Mouse (Mus musculus) lung, postnatal 25 days (tissue): ENCODE results near the gene Sprr2f.

Source experiments
- DNase-seq: peaks from one replicate; pipeline ENCODE4 v3.0.0; 2022; ENCODE audit warnings: low spot score

Sprr2f gene

DNA sequence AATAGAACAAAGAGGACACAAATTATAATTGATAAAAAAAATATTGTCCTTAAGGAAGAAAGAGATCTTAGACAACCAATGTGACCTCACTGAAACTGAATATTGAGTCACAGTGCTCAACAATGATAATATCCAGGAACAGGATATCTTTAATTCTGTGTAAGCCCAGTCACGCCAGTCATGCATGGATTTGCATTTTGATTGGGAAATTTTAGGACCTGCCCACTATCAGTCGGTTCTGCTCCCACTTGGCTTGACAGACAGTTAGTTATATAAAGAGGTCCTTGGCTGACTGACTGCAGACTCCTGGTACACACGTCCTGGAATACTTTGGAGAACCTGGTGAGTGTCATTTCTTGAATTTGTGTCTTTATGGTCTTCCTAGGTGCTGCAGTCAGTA is at the start of gene Sprr2f:
Sprr2f (plus strand) TSS at position 301 of the 400 bp plus-strand sequence.
- DNase-seq: no peak

DNA sequence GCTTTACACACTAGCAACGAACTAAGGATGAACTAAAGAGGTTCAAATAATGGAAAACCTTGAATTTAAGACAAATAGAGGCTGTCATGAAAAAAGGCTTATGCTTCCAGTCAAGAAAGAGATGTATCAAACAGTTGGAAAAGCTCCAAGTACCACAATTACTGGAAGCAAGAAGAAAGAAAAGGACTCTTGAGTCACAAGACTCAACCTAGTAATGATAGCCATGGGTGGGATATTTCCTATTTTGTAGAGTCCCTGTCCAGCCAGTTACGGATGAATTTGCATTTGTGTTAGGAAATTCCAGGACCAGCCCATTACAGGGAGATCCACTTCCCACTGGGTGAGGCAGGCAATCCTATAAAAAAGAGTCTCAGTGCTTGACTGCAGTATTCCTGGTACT is 48.7 kb upstream of the Sprr2f start, which contains the start of gene Sprr2b:
Sprr2b (plus strand) TSS at position 301 of the 400 bp plus-strand sequence.
- DNase-seq: no peak

DNA sequence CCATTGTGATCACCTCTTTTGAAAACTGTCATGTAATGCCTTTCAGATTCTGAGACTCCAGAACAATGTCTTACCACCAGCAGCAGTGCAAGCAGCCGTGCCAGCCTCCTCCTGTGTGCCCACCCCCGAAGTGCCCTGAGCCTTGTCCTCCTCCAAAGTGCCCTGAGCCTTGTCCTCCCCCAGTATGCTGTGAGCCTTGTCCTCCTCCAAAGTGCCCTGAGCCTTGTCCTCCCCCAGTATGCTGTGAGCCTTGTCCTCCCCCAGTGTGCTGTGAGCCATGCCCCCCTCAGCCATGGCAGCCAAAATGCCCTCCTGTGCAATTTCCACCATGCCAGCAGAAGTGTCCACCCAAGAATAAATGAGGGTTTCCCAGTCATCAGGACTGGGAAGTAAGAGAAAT is 47.6 kb upstream of the Sprr2f start:
- DNase-seq: no peak

DNA sequence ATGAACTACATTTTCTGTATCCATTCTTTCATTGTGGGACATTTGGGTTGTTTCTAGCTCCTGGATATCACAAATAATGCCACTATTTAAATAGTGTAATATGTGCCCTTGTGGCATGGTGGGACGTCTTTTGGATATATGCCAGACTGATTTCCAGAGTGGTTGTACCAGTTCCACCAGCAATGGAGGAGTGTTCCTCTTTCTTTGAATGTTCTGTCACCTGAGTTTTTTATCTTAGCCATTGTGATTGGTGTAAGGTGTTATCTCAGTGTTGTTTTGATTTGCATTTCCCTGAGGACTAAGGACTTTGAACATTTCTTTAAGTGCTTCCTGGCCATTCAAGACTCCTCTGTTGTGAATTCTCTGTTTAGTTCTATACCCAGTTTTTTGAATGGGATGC is 28.7 kb upstream of the Sprr2f start:
- no peak for DNase-seq

DNA sequence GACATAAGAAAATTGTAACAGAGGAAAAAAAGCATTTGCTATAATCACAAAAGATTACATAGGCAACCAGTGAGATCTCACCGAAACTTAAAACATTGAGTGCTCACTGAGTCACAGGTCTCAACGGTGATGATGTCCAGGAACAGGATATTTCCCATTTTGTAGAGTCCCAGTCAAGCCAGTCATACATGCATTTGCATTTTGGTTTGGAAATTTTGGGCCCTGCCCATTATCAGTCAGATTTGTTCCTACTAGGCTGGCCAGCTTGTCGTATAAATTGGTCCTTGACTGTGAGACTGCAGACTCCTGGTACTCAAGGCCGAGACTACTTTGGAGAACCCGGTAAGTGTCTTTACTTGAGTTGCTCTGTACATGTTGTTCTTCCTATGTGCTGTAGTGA is 26.1 kb upstream of the Sprr2f start, which contains the start of gene Sprr2d:
Sprr2d (plus strand) TSS at position 301 of the 400 bp plus-strand sequence.
- no peak for DNase-seq

DNA sequence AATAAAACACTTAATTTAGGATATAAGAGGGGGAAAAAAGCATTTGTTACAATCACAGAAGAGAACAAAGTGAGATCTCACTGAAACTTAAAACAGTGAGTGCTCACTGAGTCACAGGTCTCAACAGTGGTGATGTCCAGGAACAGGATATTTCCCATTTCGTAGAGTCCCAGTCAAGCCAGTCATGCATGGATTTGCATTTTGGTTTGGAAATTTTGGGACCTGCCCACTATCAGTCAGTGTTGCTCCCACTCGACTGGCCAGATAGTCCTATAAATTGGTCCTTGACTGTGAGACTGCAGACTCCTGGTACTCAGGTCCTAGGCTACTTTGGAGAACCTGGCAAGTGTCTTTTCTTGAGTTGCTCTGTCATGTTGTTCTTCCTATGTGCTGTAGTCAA is 13.1 kb upstream of the Sprr2f start, which contains the start of gene Sprr2e:
Sprr2e (plus strand) TSS at position 301 of the 400 bp plus-strand sequence.
- no peak for DNase-seq

DNA sequence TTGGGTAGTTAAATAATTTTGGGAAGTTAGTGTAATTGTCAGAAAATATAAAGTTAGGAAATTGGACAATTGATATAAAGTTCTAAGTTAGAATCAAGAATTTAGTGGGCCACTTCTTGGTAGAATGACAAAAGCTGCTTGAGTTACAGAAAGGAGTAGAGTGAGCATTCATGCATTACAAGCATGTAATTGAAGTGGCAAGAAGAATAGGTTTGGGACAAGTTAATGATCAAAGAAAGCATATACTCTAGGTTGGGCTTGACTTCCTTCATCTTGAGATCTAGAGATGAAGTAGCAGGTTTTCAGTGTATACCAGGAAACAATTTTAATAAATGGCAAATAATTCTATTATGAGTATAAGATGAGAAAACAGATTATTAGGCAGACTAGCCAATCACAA is 3.4 kb upstream of the Sprr2f start:
- no peak for DNase-seq

DNA sequence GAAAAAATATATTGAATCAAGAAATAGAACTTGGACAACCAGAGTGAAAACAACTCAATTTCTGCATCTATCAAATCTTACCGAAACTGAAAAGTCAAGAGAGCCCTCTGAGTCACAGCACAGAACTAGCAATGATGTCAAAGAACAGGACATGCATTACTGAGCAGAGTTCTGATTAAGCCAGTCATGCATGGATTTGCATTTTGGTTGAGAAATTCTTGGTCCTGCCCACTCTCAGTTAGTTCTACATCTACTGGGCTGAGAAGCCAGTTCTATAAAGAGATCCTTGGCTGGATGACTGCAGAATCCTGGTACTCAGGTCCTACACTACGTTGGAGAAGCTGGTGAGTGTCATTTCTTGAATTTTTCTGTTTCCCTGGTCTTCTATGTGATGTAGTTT is 8.6 kb downstream of the Sprr2f start:
- DNase-seq: no peak

DNA sequence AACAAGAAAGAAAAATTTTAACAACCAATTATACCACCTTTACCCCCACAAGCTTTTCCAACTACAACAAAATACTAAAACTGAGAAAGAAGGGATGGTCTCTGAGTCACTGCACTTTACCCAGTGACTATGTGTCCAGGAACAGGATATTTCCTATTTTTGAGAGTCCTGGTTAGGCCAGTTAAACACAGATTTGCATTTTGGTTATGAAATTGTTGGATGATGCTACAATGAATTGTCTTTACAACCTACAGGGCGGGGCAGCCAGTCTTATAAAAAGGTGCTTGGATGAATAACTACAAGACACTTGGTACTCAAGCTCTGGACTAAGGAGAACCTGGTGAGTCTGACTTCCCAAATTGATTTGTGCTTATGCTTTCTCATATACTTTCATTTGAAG is 20.4 kb downstream of the Sprr2f start, which contains the start of gene Sprr2h:
Sprr2h (plus strand) TSS at position 301 of the 400 bp plus-strand sequence.
- DNase-seq: no peak

DNA sequence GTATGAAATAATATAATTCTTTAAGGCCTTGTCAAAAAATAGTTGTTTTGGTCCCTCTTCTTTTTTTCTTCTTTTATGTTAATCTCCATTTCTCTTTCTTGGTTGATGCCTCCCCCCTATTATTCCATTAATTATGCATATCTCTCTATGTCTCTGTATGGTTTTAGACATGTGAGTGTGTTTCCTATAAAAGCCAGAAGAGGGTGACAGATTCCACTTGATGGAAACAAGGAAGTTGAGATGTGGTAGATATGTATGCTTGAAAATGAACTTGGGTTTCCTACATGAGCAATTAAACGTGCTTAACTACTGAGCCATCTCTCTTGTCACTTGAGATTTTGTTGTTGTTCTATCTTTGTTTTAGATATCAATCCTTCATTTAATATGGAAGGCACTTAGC is 29.3 kb downstream of the Sprr2f start:
- no peak for DNase-seq

DNA sequence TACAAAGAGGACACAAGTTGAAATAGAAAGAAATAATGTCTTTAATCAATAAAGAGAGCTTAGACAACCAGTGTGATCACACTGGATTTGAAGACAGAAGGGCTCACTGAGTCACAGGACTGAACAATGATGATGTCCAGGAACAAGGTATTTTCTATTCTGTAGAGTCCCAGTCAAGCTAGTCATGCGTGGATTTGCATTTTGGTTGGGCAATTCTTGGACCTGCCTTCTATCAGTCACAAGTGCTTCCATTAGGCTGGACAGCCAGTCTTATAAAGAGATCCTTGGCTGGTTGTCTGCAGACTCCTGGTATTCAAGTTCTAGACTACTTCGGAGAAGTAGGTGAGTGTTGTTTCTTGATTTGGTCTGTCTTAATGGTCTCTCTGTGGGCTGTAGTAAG is 42.7 kb downstream of the Sprr2f start, which contains the start of gene Sprr2i:
Sprr2i (plus strand) TSS at position 301 of the 400 bp plus-strand sequence.
- DNase-seq: no peak
